Mouse (Mus musculus) lung, postnatal 0 days (tissue): Measurements from ENCODE around the gene Zfp598.

Source experiments
- CTCF ChIP-seq: IDR thresholded peaks from 2 replicates; pipeline ENCODE4 v1.5.1; 2016; ENCODE audit warnings: antibody characterized with exemption, mild to moderate bottlenecking
- EP300 ChIP-seq: IDR thresholded peaks from 2 replicates; pipeline ENCODE4 v1.6.1; 2016; ENCODE audit warnings: antibody characterized with exemption, mild to moderate bottlenecking, control low read depth

DNA sequence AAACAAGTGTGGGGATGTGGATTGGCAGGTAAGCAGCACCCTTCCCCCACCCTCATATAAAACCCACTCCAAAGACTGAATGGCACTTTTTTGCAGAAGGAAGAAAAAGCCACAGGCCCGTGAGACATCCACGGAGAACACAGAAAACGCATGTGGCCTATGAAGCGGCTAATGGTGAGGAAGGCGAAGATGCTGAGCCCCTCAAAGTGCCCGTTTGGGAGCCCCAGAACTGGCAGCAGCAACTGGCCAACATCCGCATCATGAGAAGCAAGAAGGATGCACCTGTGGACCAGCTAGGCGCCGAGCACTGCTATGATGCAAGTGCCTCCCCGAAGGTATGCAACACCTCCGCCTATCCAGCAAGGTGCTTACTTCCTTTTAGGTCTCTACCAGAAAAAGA is 35.7 kb upstream of the Zfp598 start:
- TF ChIP-seq CTCF: no peak
- no peak for TF ChIP-seq EP300
